Mouse (Mus musculus): Measurements from ENCODE around the gene Gm20431. TPM values are rescaled to one million over a fixed set of nuclear protein-coding genes. Genes with fewer than 3 reads are reported as not detected.
"Not testable (repeated sequence)": the region's sequence is repeated elsewhere in the genome, so short reads cannot be mapped to it uniquely, and the experiment has no call there.

Gene Gm20431
- total and polyA plus RNA-seq, 2 experiments from 2014 or later, result 9.8 to 10.7 TPM

GRCm38 (mm10) chr2:167617472-167617871, 43.8 kb downstream of the Gm20431 start:
- peaks cover 30% of the 10 kb centered on the region for H3K36me3 ChIP-seq (ENCODE audit: insufficient read depth, low read length)
- TF ChIP-seq CTCF (IDR thresholded peaks at IDR 0.05; ENCODE audit: low read depth), result no peak
- DNase-seq (ENCODE audit: low spot score), result no peak
- no peaks in the 10 kb centered on the region for H3K4me1 ChIP-seq (ENCODE audit: insufficient read depth, low read length)
- no peak overlapping the region for H3K9ac ChIP-seq (replicated peaks; ENCODE audit: low read length)
- no peaks in the 10 kb centered on the region for H3K27me3 ChIP-seq (ENCODE audit: insufficient read depth, low read length)
- H3K9me3 ChIP-seq (ENCODE audit: low read length), result no peaks in the 10 kb centered on the region
- no peak for ATAC-seq
- H3K27ac ChIP-seq, result no peak overlapping the region
- 45% methylated on average over 4 of the region's 4 CpGs for WGBS
- H3K4me2 ChIP-seq (ENCODE audit: low read depth, low read length), result no peak overlapping the region
- H3K4me3 ChIP-seq (ENCODE audit: low read length), result no peak overlapping the region

GRCm38 (mm10) chr2:167617034-167617433, 44.3 kb downstream of the Gm20431 start:
- WGBS, result 93% methylated on average over 3 of the region's 3 CpGs
- no peak overlapping the region for H3K4me3 ChIP-seq (ENCODE audit: low read length)
- H3K4me1 ChIP-seq (ENCODE audit: insufficient read depth, low read length), result no peaks in the 10 kb centered on the region
- H3K27ac ChIP-seq, result no peak overlapping the region
- no peak overlapping the region for H3K4me2 ChIP-seq (ENCODE audit: low read depth, low read length)
- H3K9me3 ChIP-seq (ENCODE audit: low read length), result no peaks in the 10 kb centered on the region
- ATAC-seq (no peak), DNase-seq (ENCODE audit: low spot score) (no peak)
- H3K36me3 ChIP-seq (ENCODE audit: insufficient read depth, low read length), result peaks cover 30% of the 10 kb centered on the region
- no peaks in the 10 kb centered on the region for H3K27me3 ChIP-seq (ENCODE audit: insufficient read depth, low read length)
- H3K9ac ChIP-seq (replicated peaks; ENCODE audit: low read length), result no peak overlapping the region
- TF ChIP-seq CTCF (IDR thresholded peaks at IDR 0.05; ENCODE audit: low read depth), result no peak

DNA sequence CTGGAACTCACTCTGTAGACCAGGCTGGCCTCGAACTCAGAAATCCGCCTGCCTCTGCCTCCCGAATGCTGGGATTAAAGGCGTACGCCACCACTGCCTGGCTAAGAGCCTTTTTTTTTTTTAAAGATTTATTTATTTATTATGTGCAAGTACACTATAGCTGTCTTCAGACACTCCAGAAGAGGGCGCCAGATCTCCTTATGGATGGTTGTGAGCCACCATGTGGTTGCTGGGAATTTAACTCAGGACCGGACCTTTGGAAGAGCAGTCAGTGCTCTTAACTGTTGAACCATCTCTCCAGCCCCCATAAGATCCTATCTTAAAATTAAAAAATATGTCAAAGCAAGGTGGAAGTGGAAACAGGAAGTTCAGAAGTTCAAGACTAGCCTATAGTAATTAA, 48.0 kb downstream of the Gm20431 start:
- H3K4me3 ChIP-seq (ENCODE audit: low read length); DNase-seq (ENCODE audit: low spot score); H3K9me3 ChIP-seq (ENCODE audit: low read length); H3K4me2 ChIP-seq (ENCODE audit: low read depth, low read length); H3K27me3 ChIP-seq (ENCODE audit: insufficient read depth, low read length); H3K9ac ChIP-seq (replicated peaks; ENCODE audit: low read length); ATAC-seq; H3K4me1 ChIP-seq (ENCODE audit: insufficient read depth, low read length); H3K27ac ChIP-seq: not testable (repeated sequence)
- H3K36me3 ChIP-seq (ENCODE audit: insufficient read depth, low read length), result peaks cover 38% of the 10 kb centered on the region
- 0 out of 2 replicates have a peak, but pooled peaks have one; percentile 22 for TF ChIP-seq CTCF (IDR thresholded peaks at IDR 0.05; ENCODE audit: low read depth)
- 96% methylated on average over 7 of the region's 7 CpGs for WGBS

GRCm38 (mm10) chr2:167612122-167612521, 49.2 kb downstream of the Gm20431 start:
- 91% methylated on average over 14 of the region's 14 CpGs for WGBS
- Histone ChIP-seq H3K4me1 (ENCODE audit: insufficient read depth, low read length) (no peaks in the 10 kb centered on the region), H3K4me2 (ENCODE audit: low read depth, low read length) (no peak overlapping the region), H3K9ac (replicated peaks; ENCODE audit: low read length) (no peak overlapping the region), H3K9me3 (ENCODE audit: low read length) (no peaks in the 10 kb centered on the region), H3K4me3 (ENCODE audit: low read length) (no peak overlapping the region), H3K27me3 (ENCODE audit: insufficient read depth, low read length) (no peaks in the 10 kb centered on the region), H3K36me3 (ENCODE audit: insufficient read depth, low read length) (peaks cover 40% of the 10 kb centered on the region), H3K27ac (no peak overlapping the region)
- TF ChIP-seq CTCF (IDR thresholded peaks at IDR 0.05; ENCODE audit: low read depth), result no peak
- ATAC-seq, result no peak
- DNase-seq (ENCODE audit: low spot score), result no peak

- ATAC-seq, result no peak
- TF ChIP-seq CTCF (IDR thresholded peaks at IDR 0.05; ENCODE audit: low read depth), result peak; percentile 42; the same call in 1 of the 2 replicates
Measured at GRCm38 (mm10) chr2:167611287-167611686, 50.0 kb downstream of the Gm20431 start.

DNA sequence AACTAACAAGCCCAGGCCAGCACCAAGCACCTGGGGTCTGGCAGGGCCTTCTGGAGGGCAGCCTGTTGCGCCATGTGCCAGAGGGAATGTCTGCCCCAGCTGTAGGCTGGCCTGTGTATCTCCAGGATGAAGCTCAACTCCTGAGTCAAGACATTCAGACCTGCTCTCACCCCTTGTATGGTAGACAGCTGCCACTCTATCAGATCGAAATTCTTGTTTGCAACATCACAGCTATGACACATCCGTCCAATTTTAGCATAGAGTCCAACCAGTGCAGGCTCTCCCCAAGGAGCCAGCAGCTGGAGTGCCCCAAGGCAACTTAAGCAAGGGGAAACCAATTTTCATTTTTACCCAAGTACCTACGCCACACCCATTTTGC, 54.6 kb downstream of the Gm20431 start:
- no peak for TF ChIP-seq CTCF (IDR thresholded peaks at IDR 0.05; ENCODE audit: low read depth)
- no peak overlapping the region for H3K4me2 ChIP-seq (ENCODE audit: low read depth, low read length)
- DNase-seq (ENCODE audit: low spot score), result no peak
- no peaks in the 10 kb centered on the region for H3K27me3 ChIP-seq (ENCODE audit: insufficient read depth, low read length)
- no peaks in the 10 kb centered on the region for H3K9me3 ChIP-seq (ENCODE audit: low read length)
- no peak for ATAC-seq
- 90% methylated on average over 4 of the region's 4 CpGs for WGBS
- H3K4me1 ChIP-seq (ENCODE audit: insufficient read depth, low read length), result no peaks in the 10 kb centered on the region
- H3K9ac ChIP-seq (replicated peaks; ENCODE audit: low read length), result no peak overlapping the region
- H3K27ac ChIP-seq, result no peak overlapping the region
- H3K36me3 ChIP-seq (ENCODE audit: insufficient read depth, low read length), result peaks cover 14% of the 10 kb centered on the region; the same call in 1 of the 2 replicates
- H3K4me3 ChIP-seq (ENCODE audit: low read length), result no peak overlapping the region

More at GRCm38 (mm10) chr2:167611287-167611686, 50.0 kb downstream of the Gm20431 start:
- no peak for DNase-seq (ENCODE audit: low spot score)
- Histone ChIP-seq H3K27ac (no peak overlapping the region), H3K4me2 (ENCODE audit: low read depth, low read length) (no peak overlapping the region), H3K9ac (replicated peaks; ENCODE audit: low read length) (no peak overlapping the region), H3K4me1 (ENCODE audit: insufficient read depth, low read length) (no peaks in the 10 kb centered on the region), H3K4me3 (ENCODE audit: low read length) (no peak overlapping the region), H3K27me3 (ENCODE audit: insufficient read depth, low read length) (no peaks in the 10 kb centered on the region), H3K36me3 (ENCODE audit: insufficient read depth, low read length) (peaks cover 33% of the 10 kb centered on the region), H3K9me3 (ENCODE audit: low read length) (no peaks in the 10 kb centered on the region)
- WGBS, result 91% methylated on average over 10 of the region's 10 CpGs

DNA sequence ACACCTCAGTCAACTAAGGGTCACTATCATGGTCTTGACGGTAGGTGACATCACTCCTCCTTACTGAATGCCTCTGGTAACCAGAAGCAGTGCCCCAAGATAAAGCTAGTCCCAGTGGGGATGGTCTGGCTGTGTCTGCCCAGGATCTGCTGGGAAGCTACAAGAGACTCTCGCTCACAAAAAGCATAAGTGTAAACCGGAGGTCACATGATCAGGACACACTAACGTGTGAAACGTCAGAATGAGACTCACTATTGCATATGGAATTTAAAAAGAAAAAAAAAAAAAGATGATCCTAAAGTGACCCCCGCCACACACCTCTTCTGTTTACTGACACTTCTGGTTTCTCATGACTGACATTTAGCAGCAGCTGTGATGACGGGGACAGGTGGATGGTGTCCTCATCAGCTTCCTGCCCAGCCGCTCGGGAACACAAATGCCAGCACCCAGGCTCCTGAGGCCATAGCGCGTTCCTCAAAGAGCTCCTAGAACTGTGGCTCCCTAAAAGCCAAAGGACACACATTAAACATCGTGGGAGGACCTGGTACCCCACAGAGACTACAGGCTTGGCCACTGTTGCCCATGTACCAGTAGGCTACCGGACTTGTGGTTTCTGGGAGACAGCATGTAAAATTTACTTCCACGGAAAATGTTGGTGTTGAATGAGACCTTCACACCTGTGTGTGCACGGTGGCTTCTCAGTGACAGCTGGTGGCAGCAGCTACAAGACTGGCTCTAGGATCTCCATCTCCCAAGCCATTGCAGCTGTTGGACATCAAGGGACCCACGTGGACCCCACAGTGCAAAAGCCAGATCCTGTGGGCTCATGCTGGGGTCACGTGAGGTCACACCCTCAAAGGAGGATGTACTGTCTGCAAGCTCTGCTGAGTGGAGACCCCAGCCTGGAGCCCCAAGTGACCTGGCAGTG, 55.2 kb downstream of the Gm20431 start:
- ATAC-seq (no peak), DNase-seq (ENCODE audit: low spot score) (no peak)
- Histone ChIP-seq H3K9me3 (ENCODE audit: low read length) (no peaks in the 10 kb centered on the region), H3K4me1 (ENCODE audit: insufficient read depth, low read length) (no peaks in the 10 kb centered on the region), H3K27me3 (ENCODE audit: insufficient read depth, low read length) (no peaks in the 10 kb centered on the region), H3K27ac (no peak overlapping the region), H3K4me3 (ENCODE audit: low read length) (no peak overlapping the region), H3K4me2 (ENCODE audit: low read depth, low read length) (no peak overlapping the region), H3K36me3 (ENCODE audit: insufficient read depth, low read length) (peaks cover 14% of the 10 kb centered on the region; the same call in 1 of the 2 replicates), H3K9ac (replicated peaks; ENCODE audit: low read length) (no peak overlapping the region)
- 80% methylated on average over 17 of the region's 17 CpGs for WGBS
- no peak for TF ChIP-seq CTCF (IDR thresholded peaks at IDR 0.05; ENCODE audit: low read depth)
